Mouse (Mus musculus): ENCODE data around the gene Zmynd15. TPM values are rescaled to one million over a fixed set of nuclear protein-coding genes. Genes with fewer than 3 reads are reported as not detected.
A peak's percentile ranks its signal among the peaks of the same experiment; 100 is the strongest.
"Not testable (repeated sequence)": the region's sequence is repeated elsewhere in the genome, so short reads cannot be mapped to it uniquely, and the experiment has no call there.

Zmynd15 gene
- polyA plus RNA-seq, 1 experiment from 2014 or later, result 0.31 TPM

DNA sequence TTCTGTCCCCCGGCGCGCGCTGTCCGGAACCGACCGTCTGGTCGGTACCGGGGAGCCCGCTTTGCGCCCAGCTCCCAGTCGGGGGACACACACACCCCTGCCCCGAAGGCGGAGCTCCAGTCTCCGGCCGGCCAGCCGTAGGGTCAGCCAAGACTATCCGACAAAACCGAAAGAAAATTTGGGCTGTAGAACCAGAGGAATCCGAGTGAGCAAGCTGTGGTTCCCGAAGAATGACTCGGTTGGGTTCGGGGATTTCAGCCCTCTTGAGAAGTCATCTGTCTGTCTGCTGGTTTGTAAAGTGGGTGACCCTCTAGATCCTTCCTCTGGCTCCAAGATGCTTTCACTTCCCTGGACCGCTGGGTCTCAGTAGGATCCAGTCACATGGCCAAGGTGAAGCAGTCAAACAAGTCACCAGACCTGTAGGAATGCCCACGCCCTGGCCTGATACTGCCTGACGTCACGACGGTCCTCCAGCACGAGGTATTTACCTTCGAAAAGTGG, 418 bp downstream of the Zmynd15 start, which contains the start of gene Cxcl16:
Cxcl16 (minus strand) TSS at position 384 of the 501 bp plus-strand sequence.
- Histone ChIP-seq H3K4me3 (ENCODE audit: low read depth, low read length) (peak within 1 kb of the TSS; percentile 30), H3K9ac (replicated peaks; ENCODE audit: low read depth, low read length) (peak within 1 kb of the TSS; percentile 41; the same call in 1 of the 2 replicates), H3K36me3 (ENCODE audit: control insufficient read depth, insufficient read depth, low read length) (0 out of 2 replicates have a peak, but pooled peaks cover 5% of the 10 kb centered on the region), H3K9me3 (ENCODE audit: control insufficient read depth, low read length) (no peaks in the 10 kb centered on the region), H3K27me3 (ENCODE audit: control insufficient read depth, insufficient read depth, low read length) (peaks cover 19% of the 10 kb centered on the region), H3K4me1 (ENCODE audit: control insufficient read depth, insufficient read depth, low read length) (no peaks in the 10 kb centered on the region; the same call in 1 of the 2 replicates), H3K27ac (ENCODE audit: low read depth, low read length) (no peak within 1 kb of the TSS), H3K4me2 (ENCODE audit: low read depth, low read length) (peak within 1 kb of the TSS; percentile 61)
- 4% methylated on average over 30 of the region's 30 CpGs for WGBS
- no peak for ATAC-seq (ENCODE audit: low read depth)

DNA sequence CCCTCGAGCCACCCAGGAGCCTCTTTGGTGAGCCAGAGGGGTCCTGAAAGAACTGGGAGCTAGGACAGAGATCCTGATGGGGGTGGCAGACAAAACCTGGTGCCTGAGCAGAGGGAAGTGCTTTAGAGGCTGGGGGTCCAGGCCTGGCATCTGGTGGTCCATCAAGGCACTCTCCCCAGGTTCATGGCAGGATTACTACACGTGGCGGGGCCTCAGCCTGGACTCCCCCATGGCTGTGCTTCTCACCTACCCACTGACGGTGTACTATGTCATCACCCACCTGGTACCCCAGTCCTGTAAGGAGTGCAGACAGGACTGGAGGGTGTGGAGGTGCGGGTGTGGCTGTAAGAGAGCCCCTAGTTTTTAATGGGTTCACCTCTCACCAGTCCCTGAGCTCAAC, 4.7 kb downstream of the Zmynd15 start:
- Histone ChIP-seq H3K9me3 (ENCODE audit: control insufficient read depth, low read length) (no peaks in the 10 kb centered on the region), H3K27ac (ENCODE audit: low read depth, low read length) (no peak overlapping the region), H3K4me1 (ENCODE audit: control insufficient read depth, insufficient read depth, low read length) (peaks cover 5% of the 10 kb centered on the region; the same call in 1 of the 2 replicates), H3K4me3 (ENCODE audit: low read depth, low read length) (no peak overlapping the region), H3K4me2 (ENCODE audit: low read depth, low read length) (no peak overlapping the region), H3K36me3 (ENCODE audit: control insufficient read depth, insufficient read depth, low read length) (no peaks in the 10 kb centered on the region), H3K9ac (replicated peaks; ENCODE audit: low read depth, low read length) (no peak overlapping the region), H3K27me3 (ENCODE audit: control insufficient read depth, insufficient read depth, low read length) (peaks cover 19% of the 10 kb centered on the region)
- ATAC-seq (ENCODE audit: low read depth), result no peak
- WGBS, result 80% methylated on average over 5 of the region's 5 CpGs

DNA sequence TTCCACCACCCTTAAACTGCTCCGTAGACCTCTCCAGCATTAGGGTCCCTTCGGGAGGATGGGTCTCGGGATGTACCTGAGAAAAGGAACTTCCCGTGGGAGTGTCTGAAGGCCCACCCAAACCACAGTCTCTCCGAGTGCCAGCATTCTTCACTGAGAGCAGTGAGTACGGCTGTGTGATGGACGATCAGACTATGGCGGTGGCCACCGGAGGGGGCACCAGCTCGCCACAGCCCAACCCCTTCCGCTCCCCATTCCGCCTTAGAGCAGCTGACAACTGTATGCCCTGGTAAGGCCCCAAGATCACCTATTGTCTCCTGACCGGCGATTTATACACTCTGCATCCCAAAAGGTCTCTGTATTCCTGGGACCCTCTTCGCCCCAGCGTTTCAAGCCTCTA, 6.0 kb downstream of the Zmynd15 start:
- Histone ChIP-seq H3K4me2 (ENCODE audit: low read depth, low read length) (peak overlapping the region; percentile 21; the same call in 1 of the 2 replicates), H3K4me1 (ENCODE audit: control insufficient read depth, insufficient read depth, low read length) (0 out of 2 replicates have a peak, but pooled peaks cover 5% of the 10 kb centered on the region), H3K9me3 (ENCODE audit: control insufficient read depth, low read length) (no peaks in the 10 kb centered on the region), H3K9ac (replicated peaks; ENCODE audit: low read depth, low read length) (no peak overlapping the region), H3K4me3 (ENCODE audit: low read depth, low read length) (no peak overlapping the region), H3K27me3 (ENCODE audit: control insufficient read depth, insufficient read depth, low read length) (peaks cover 9% of the 10 kb centered on the region), H3K27ac (ENCODE audit: low read depth, low read length) (no peak overlapping the region), H3K36me3 (ENCODE audit: control insufficient read depth, insufficient read depth, low read length) (no peaks in the 10 kb centered on the region)
- WGBS, result 33% methylated on average over 16 of the region's 16 CpGs
- no peak for ATAC-seq (ENCODE audit: low read depth)

DNA sequence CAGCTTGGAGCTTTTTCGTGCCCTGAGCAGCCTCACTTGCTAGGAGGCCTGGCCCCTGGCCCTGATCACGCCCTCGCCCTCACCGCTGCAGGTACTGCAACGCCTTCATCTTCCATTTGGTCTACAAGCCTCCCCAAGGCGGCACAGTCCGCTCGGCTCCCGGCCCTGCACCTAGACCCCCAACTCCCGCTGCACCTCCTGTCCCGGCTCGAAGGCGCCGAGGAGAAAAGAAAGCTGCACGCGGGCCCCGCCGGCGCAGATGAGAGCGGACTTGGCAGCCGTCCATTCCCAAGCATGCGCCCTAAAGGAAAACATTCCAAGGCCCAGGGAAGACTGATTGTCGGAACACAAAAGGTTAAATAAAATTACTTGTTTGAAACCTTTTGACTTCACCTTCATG, 6.6 kb downstream of the Zmynd15 start:
- WGBS, result 19% methylated on average over 23 of the region's 23 CpGs
- Histone ChIP-seq H3K36me3 (ENCODE audit: control insufficient read depth, insufficient read depth, low read length) (no peaks in the 10 kb centered on the region), H3K4me1 (ENCODE audit: control insufficient read depth, insufficient read depth, low read length) (0 out of 2 replicates have a peak, but pooled peaks cover 5% of the 10 kb centered on the region), H3K9ac (replicated peaks; ENCODE audit: low read depth, low read length) (no peak overlapping the region), H3K4me2 (ENCODE audit: low read depth, low read length) (peak overlapping the region; percentile 21), H3K9me3 (ENCODE audit: control insufficient read depth, low read length) (no peaks in the 10 kb centered on the region), H3K27me3 (ENCODE audit: control insufficient read depth, insufficient read depth, low read length) (peaks cover 4% of the 10 kb centered on the region), H3K27ac (ENCODE audit: low read depth, low read length) (no peak overlapping the region), H3K4me3 (ENCODE audit: low read depth, low read length) (no peak overlapping the region)
- ATAC-seq (ENCODE audit: low read depth), result no peak

DNA sequence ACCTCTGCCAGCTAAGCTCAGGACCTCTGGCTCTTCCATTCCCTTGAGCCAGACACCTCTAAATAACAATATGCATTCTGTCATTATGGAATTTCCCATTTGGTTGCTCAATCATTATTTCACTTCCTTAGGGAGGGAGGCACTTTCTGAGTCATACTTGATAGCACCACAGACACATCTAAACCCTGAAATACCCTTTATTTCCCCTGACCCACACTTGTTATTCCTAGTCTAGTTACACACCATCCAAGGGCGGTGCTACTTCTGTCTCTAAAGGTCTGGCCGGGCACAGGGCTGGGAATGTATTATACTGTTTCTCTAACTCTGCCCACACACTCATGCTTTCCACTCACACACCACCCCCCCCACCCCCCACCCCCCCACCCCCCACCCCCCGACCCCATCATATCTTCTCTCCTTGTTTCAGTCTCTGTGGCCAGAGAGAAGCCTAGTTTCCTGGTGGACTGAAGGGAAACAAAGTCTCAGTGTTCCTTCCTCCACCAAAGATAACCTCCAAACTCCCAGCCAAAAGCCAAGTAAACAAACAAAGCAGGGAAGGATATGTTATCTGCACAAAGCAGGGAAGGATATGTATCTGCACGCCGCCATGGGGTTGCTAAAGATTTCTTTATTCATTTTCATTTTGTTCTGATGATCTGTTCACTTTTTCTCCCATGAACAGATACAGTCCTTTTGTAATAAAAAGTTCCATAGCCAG, 8.8 kb downstream of the Zmynd15 start:
- no peak for ATAC-seq (ENCODE audit: low read depth)
- no peak overlapping the region for H3K4me3 ChIP-seq (ENCODE audit: low read depth, low read length)
- no peak overlapping the region for H3K4me2 ChIP-seq (ENCODE audit: low read depth, low read length)
- 89% methylated on average over 5 of the region's 5 CpGs for WGBS
- H3K9me3 ChIP-seq (ENCODE audit: control insufficient read depth, low read length), result no peaks in the 10 kb centered on the region
- peaks cover 2% of the 10 kb centered on the region for H3K27me3 ChIP-seq (ENCODE audit: control insufficient read depth, insufficient read depth, low read length)
- H3K27ac ChIP-seq (ENCODE audit: low read depth, low read length), result no peak overlapping the region
- H3K9ac ChIP-seq (replicated peaks; ENCODE audit: low read depth, low read length), result no peak overlapping the region
- H3K4me1 ChIP-seq (ENCODE audit: control insufficient read depth, insufficient read depth, low read length), result 0 out of 2 replicates have a peak, but pooled peaks cover 5% of the 10 kb centered on the region
- H3K36me3 ChIP-seq (ENCODE audit: control insufficient read depth, insufficient read depth, low read length), result no peaks in the 10 kb centered on the region

DNA sequence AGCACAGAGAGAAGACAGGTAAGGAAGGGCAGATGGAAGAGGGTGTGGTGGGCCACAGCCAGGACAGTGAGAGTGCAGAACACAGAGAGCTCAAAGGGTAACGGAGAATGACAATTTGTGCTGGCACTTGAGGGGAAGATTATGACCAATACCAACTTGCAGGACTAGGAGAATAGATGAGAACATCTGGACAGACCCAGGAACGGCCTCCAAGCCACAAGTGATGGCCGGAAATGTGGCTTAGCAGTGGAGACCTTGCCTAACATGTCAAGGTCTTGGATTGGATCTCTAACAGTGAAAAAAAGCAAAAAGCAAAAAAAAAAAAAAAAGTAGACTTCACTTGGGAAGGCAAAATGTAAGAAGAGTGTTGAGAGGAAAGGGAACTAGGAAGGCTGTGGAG, 10.5 kb downstream of the Zmynd15 start:
- no peak for ATAC-seq (ENCODE audit: low read depth)
- Histone ChIP-seq H3K36me3 (ENCODE audit: control insufficient read depth, insufficient read depth, low read length) (no peaks in the 10 kb centered on the region), H3K9me3 (ENCODE audit: control insufficient read depth, low read length) (no peaks in the 10 kb centered on the region), H3K4me1 (ENCODE audit: control insufficient read depth, insufficient read depth, low read length) (0 out of 2 replicates have a peak, but pooled peaks cover 5% of the 10 kb centered on the region), H3K4me3 (ENCODE audit: low read depth, low read length) (no peak overlapping the region), H3K4me2 (ENCODE audit: low read depth, low read length) (no peak overlapping the region), H3K9ac (replicated peaks; ENCODE audit: low read depth, low read length) (no peak overlapping the region), H3K27me3 (ENCODE audit: control insufficient read depth, insufficient read depth, low read length) (no peaks in the 10 kb centered on the region; the same call in 1 of the 2 replicates), H3K27ac (ENCODE audit: low read depth, low read length) (no peak overlapping the region)
- 89% methylated on average over 3 of the region's 3 CpGs for WGBS

DNA sequence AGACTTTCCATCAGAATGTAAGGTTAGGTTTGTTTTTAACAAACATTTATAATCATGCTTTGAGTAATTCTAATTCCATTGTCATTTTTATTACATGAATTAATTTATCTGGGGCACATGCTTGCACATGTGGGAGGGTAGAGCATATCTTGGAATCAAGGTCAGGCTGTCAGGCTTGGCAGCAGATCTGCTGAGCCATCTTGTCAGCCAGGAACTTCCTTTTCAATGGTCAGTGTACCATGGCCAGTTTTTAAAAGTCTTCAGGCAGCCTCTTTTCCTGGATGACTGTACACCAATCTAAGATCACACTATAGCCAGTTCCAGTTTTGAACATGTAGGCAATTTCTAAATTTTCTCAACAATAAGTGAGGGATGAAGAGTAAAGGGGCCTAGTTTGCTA, 13.5 kb downstream of the Zmynd15 start:
- no peak for ATAC-seq (ENCODE audit: low read depth)
- Histone ChIP-seq H3K27me3 (ENCODE audit: control insufficient read depth, insufficient read depth, low read length) (no peaks in the 10 kb centered on the region), H3K27ac (ENCODE audit: low read depth, low read length) (no peak overlapping the region), H3K4me2 (ENCODE audit: low read depth, low read length) (no peak overlapping the region), H3K36me3 (ENCODE audit: control insufficient read depth, insufficient read depth, low read length) (no peaks in the 10 kb centered on the region), H3K9me3 (ENCODE audit: control insufficient read depth, low read length) (no peaks in the 10 kb centered on the region), H3K9ac (replicated peaks; ENCODE audit: low read depth, low read length) (no peak overlapping the region), H3K4me3 (ENCODE audit: low read depth, low read length) (no peak overlapping the region), H3K4me1 (ENCODE audit: control insufficient read depth, insufficient read depth, low read length) (no peaks in the 10 kb centered on the region)

DNA sequence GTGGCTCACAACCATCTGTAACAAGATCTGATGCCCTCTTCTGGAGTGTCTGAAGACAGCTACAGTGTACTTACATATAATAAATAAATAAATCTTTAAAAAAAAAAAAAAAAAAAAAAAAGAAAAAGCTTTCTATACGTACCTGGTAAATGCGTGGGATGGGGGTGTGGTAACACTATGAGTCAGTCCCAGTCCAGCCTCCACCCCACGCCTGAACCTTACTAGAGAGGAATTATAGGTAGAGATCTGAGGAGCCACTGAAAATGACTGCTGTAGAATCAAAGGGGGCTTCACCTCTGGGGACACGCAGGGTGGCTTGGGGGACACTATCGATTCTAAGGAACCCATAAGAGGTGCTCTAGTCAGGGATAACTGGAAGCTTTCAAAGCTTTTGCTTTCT, 14.1 kb downstream of the Zmynd15 start:
- 94% methylated on average over 5 of the region's 5 CpGs for WGBS
- H3K9ac ChIP-seq (replicated peaks; ENCODE audit: low read depth, low read length); H3K27me3 ChIP-seq (ENCODE audit: control insufficient read depth, insufficient read depth, low read length); H3K4me2 ChIP-seq (ENCODE audit: low read depth, low read length); H3K27ac ChIP-seq (ENCODE audit: low read depth, low read length); H3K4me3 ChIP-seq (ENCODE audit: low read depth, low read length); H3K4me1 ChIP-seq (ENCODE audit: control insufficient read depth, insufficient read depth, low read length); ATAC-seq (ENCODE audit: low read depth); H3K36me3 ChIP-seq (ENCODE audit: control insufficient read depth, insufficient read depth, low read length); H3K9me3 ChIP-seq (ENCODE audit: control insufficient read depth, low read length): not testable (repeated sequence)

DNA sequence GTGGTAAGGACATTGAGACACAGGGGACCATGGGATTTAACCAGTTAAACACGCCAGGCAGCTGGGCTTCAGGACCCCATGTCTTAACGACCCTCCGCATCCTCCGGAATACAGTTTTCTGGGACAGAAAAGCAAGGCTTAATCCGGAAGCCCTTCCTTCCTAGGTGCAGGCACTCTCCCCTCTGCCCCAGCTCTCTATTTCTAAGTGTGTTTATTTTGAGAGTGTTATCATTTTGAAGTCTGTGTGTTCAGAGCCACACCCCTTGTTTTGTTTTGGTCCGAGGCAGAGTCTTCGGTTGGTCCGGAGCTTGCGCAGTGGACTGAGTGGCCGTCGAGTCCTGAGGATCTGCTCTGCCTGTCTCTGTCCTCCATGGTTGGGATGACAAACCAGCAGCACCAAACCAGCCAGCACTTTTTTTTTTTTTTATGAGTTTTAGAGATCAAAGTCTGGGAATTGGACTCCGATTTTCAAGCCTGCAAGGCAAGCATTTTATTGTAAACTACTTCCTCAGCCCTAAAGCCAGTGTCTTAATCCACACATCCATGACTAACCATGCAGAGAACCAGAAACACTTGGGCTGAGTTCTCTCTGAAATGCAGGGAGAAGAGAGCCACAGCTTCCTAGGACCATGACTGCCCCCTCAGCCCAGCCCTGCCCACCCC, 15.8 kb downstream of the Zmynd15 start:
- Histone ChIP-seq H3K4me3 (ENCODE audit: low read depth, low read length) (no peak overlapping the region), H3K4me1 (ENCODE audit: control insufficient read depth, insufficient read depth, low read length) (no peaks in the 10 kb centered on the region), H3K9me3 (ENCODE audit: control insufficient read depth, low read length) (no peaks in the 10 kb centered on the region), H3K9ac (replicated peaks; ENCODE audit: low read depth, low read length) (no peak overlapping the region), H3K27ac (ENCODE audit: low read depth, low read length) (no peak overlapping the region), H3K27me3 (ENCODE audit: control insufficient read depth, insufficient read depth, low read length) (no peaks in the 10 kb centered on the region), H3K36me3 (ENCODE audit: control insufficient read depth, insufficient read depth, low read length) (no peaks in the 10 kb centered on the region), H3K4me2 (ENCODE audit: low read depth, low read length) (no peak overlapping the region)
- ATAC-seq (ENCODE audit: low read depth), result no peak
- WGBS, result 86% methylated on average over 12 of the region's 12 CpGs

Data from neural tube, embryonic 14.5 days (tissue).